Mouse (Mus musculus) A20 (cell line): ENCODE results near the gene Cnpy1.

Experiments used
- DNase-seq: peaks from one replicate; pipeline ENCODE4 v3.0.0-alpha.2; 2011; ENCODE audit warnings: low read depth, low spot score

The Cnpy1 gene

GRCm38 (mm10) chr5:28245574-28245973 lies at the start of gene Cnpy1:
Gene Cnpy1 (minus strand): TSS chr5:28245806.
- no peak for DNase-seq

GRCm38 (mm10) chr5:28293990-28294389 lies 48.4 kb upstream of the Cnpy1 start:
- DNase-seq = peak; percentile 81

DNA sequence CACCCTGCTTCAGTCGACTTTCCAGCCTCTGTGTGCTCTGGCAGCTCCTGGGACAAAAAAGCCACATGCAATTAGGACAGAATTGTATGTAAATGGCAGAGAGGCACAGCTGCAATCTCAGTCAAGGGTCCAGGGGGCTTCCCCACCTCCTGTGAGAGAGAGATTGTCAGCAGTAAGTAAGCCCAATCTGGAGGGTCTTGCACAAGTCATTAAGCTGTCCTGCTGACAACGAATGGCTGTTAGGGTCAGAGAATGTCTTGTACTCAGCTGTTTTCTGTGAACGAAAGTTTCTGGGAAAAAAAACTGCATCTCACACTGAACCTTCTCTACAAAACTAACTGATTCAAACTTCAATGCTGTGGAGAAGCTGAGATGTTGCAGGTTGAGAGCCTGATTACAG lies 46.7 kb upstream of the Cnpy1 start:
- no peak for DNase-seq

GRCm38 (mm10) chr5:28291118-28291850 lies 45.7 kb upstream of the Cnpy1 start:
- DNase-seq = no peak

DNA sequence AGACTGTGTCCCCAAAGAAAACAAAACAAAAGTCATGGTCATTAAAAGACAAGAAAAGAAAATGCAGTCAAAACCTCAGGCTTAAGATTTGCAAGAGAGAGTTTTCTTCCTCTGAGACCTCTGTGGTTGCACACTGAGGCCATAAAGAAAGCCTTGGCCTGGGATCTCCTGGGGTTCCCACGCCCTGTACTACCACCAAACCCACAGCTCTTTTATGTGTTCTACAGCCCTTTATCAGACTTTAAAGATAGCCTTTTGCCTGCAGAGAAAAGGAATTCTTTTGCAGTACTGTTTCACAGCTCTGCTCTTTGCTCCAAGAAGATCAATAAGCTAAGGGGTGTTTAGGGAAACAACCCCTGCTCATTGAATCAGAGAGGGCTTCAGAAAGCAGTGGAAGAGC lies 45.0 kb upstream of the Cnpy1 start:
- no peak for DNase-seq

DNA sequence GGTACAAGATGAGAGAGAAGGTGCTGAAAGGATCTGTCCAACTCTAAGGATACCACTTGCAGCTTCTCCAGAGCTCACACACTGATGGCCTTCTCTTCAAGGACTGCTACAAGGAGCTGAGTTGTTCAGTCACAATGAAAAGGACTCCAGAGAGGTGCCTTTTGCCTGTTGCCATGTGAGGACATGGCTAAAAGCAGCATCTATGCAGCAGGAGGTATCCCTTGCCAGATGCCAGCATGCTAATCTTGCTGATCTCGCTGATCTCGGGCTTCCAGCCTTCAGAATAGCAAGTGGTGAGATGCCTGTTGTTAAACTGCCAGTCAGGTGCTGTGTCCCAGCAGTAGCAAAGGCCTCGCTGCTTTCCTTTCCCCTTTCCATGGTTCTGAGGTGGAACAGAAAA lies 43.5 kb upstream of the Cnpy1 start:
- DNase-seq = no peak

GRCm38 (mm10) chr5:28277279-28277678 lies 31.7 kb upstream of the Cnpy1 start:
- DNase-seq = no peak

- no peak for DNase-seq
Measured at GRCm38 (mm10) chr5:28272836-28273235, 27.2 kb upstream of the Cnpy1 start.

DNA sequence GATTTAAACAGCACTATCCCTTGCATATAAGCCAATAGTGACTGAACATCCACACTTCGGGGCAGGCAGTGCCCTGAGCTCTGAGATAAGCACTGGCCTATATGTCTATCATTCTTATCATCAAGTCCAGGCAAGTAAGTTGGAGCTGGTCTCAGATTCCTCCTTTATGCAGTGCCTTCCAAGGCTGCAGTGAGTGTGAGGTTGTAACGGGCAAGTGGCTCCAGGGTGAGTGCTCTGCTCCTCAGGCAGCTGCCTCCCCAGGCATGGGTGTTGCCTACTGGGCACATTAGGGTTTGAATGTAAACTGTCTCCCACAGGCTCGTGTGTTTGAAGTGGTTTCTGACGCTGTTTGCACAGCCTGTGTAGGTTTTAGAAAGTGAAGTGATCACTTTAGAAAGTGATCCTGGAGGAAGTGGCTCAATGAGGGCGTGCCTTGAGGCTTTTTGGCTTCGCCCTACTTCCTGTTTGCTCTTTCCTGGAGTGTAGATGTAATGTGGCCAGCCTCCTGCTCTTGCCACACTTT lies 23.9 kb upstream of the Cnpy1 start:
- no peak for DNase-seq

DNA sequence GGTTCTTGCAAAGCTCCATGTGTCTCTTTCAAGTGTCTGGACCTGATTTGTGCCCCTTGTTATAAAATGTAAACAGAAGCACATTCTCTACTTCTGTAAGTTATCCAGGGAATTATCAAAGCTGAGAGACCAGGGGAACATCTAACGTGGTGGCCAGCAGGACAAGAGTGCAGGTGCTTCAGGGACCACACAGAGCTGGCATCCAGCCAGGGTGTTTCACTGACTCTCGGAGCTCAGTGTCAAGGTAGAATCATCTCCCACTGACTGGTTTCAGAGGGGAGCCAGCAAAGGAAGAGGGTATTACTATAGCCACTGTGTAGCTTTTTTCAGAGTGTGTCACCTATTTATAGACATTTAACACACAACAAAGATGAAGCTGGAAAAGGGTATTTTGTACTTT lies 22.0 kb upstream of the Cnpy1 start:
- no peak for DNase-seq

DNA sequence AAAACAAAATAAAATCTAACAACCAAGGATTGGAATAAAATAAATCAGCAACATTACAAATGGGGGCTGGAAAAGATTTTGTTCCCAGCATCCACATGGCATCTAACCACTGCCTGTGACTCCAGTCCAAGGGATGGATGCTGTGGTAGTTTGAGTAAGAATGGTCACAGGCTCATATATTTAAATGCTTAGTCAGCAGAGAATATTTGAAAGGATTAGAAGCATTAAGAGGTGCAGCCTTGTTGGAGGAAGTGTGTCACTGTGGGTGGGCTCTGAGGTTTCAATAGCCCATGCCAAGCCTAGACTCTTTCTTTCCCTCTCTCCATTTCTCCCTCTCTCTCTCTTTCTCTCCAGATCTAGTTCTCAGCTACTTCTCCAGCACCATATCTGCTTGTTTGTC lies 20.0 kb upstream of the Cnpy1 start:
- no peak for DNase-seq

GRCm38 (mm10) chr5:28263852-28264251 lies 18.2 kb upstream of the Cnpy1 start:
- no peak for DNase-seq

- peak; percentile 44 for DNase-seq
Measured at GRCm38 (mm10) chr5:28262070-28262469, 16.5 kb upstream of the Cnpy1 start.

DNA sequence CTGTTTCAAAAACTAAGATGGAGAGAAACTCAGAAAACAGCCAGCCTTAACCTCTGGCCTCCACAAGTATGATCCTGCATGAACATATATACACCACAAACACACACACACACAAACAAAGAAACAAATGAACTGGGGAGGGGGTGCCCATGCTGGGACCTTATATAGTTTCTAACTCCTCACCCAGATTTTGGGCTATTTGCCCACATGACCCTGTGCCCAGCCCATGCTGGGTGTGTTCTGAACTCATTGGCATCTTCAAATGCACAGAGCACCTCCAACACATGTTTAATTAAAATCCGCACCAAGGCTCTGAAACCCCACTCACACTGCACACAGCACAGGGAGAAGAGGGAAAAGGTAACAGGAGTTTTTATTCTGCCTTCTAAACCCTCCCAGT lies 14.3 kb upstream of the Cnpy1 start:
- DNase-seq = no peak

GRCm38 (mm10) chr5:28259385-28259784 lies 13.8 kb upstream of the Cnpy1 start:
- DNase-seq = peak; percentile 45

GRCm38 (mm10) chr5:28257816-28258215 lies 12.2 kb upstream of the Cnpy1 start:
- DNase-seq = no peak

GRCm38 (mm10) chr5:28252999-28253398 lies 7.4 kb upstream of the Cnpy1 start:
- no peak for DNase-seq

DNA sequence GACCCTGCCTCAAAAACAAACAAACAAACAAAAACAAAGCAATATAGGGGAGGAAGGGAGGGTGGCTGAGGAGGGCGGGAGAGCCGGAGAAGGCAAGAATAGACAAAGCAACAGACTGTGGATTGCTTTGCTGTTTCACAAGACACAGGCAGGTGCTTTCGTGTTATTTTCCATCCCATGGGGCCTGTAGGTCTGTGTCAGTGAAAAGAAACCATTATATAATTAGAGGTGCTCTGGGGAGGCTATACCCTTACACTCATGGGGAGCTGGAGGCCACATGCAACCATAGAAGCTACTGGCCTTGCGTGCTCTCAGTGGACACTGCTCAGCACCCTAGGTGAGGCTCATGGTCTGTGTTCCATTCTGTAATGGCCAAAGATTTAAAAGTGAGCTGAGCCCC lies 6.7 kb upstream of the Cnpy1 start:
- DNase-seq = no peak

DNA sequence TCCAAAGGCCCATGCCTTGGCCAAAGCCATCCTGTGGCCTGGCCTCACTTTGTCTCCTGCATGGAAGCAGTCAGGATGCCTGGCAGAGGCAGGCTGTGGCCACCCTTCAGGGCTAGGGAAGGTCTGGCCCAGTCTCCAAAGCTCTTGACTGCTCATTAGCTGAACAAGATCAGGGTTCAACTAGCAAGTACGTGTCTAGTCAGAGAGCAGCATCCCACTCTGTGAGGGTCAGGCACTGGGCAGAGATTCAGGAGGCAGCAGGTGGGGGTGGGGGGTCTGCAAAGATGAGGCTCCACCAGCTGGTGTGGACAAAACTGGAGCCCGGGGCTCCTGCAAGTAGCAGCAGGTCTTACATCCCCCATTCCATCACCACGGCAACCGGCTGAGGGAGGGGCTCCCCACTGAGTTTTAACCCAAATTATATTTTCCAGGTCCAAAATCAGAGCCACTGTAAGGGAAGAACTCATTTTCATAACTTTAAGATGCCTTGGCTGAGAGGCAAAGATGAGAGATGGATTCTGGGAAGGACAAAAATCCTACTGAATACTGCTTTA lies 5.7 kb upstream of the Cnpy1 start:
- DNase-seq = no peak

DNA sequence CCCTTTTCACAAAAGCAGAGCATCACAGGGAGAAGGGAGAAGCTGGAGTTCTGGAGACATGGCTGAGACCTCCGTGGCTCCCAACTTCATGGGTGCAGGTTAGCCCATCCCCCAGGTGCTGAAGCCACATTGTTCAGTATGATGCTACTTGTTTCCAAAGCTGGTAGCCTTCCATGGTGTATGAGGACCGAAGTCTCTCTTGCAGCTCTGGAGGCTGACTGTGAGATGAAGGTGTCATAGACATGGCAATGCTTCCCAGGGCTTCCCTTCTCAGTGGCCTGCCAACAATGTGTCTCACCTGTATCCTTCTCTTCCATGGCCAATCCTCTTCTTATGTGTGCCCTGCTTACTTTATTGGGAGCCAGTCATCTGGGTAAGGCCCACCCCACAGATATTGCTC lies 4.9 kb upstream of the Cnpy1 start:
- DNase-seq = no peak

DNA sequence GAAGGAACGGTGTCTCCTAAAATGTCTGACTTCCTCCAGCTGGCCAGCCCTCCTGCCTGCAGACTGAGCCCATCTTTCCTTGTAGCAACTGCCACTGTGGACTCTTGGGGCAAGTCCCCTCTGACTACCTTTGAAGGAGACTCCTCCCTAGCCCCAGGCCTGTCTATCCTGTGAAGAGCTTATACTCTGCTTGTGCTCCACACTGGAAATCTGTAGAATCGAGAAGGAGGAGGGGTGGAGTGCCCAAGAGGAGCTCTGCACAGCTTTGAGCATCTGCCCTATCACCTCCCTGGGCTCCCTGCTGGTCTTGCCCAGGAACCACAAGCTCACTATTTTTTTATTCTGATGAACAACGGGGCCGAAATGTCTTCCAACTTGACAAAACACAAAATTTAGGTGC lies 485 bp downstream of the Cnpy1 start:
- no peak for DNase-seq

GRCm38 (mm10) chr5:28243501-28244177 lies 2.0 kb downstream of the Cnpy1 start:
- DNase-seq = no peak

GRCm38 (mm10) chr5:28241423-28241822 lies 4.2 kb downstream of the Cnpy1 start:
- DNase-seq = no peak
